Mouse (Mus musculus) bone marrow, adult 2 months (tissue): Measurements from ENCODE around the gene Gm44503. TPM values are rescaled to one million over a fixed set of nuclear protein-coding genes. Genes with fewer than 3 reads are reported as not detected.

Experiments
- H3K27ac ChIP-seq: fragments of 200-500 bp; 2 replicates; pipeline ENCODE4 v1.5.1; 2012; ENCODE audit warnings: low read depth, mild to moderate bottlenecking, control low read depth, inconsistent platforms, low read length; ENCODE audit not compliant: control insufficient read depth, poor library complexity, insufficient read depth
- H3K4me1 ChIP-seq: fragments of 200-500 bp; 2 replicates; pipeline ENCODE4 v1.6.1; 2011; ENCODE audit warnings: low read length; ENCODE audit not compliant: control insufficient read depth, insufficient read depth
- H3K4me3 ChIP-seq: fragments of 200-500 bp; replicated peaks from 2 replicates; pipeline ENCODE3; 2011; ENCODE audit warnings: mild to moderate bottlenecking, low read depth, low read length, control low read depth; ENCODE audit not compliant: control insufficient read depth
- CTCF ChIP-seq: fragments of 200-500 bp; IDR thresholded peaks from 2 replicates; pipeline ENCODE4 v1.5.1; 2011; ENCODE audit warnings: low read length, control low read depth; ENCODE audit not compliant: control insufficient read depth, insufficient read depth
- POLR2A ChIP-seq: fragments of 200-500 bp; IDR thresholded peaks from 2 replicates; pipeline ENCODE4 v1.6.1; 2011; ENCODE audit warnings: low read depth, mild to moderate bottlenecking, control low read depth, low read length, borderline replicate concordance; ENCODE audit not compliant: control insufficient read depth
- WGBS: fragments of 180-500 bp; shearing (Covaris S2); methylation state at CpG from one replicate; pipeline ENCODE4 v1.1.7; 2018; 5-methylcytosine and 5-hydroxymethylcytosine counted together
- polyA plus RNA-seq: library from polyadenylated mRNA; stranded (reverse); fragments of >200 nt; gene quantifications from 2 replicates; pipeline ENCODE4 v1.2.4, GENCODE M21; 2011; ENCODE audit warnings: low replicate concordance; ENCODE audit not compliant: missing spikeins, insufficient read depth, insufficient read length

Gene Gm44503
- polyA plus RNA-seq, 1 experiment: not detected

GRCm38 (mm10) chr9:73059224-73059623, 100.6 kb downstream of the Gm44503 start:
- TF ChIP-seq POLR2A (no peak), CTCF (no peak)
- peaks cover 5% of the 10 kb centered on the region; the same call in 1 of the 2 replicates for H3K4me1 ChIP-seq

GRCm38 (mm10) chr9:73063621-73064290, 105.1 kb downstream of the Gm44503 start:
- Histone ChIP-seq H3K27ac (no peak overlapping the region), H3K4me3 (no peak overlapping the region), H3K4me1 (peaks cover 3% of the 10 kb centered on the region; the same call in 1 of the 2 replicates)
- 86% methylated on average over 15 of the region's 15 CpGs for WGBS
- TF ChIP-seq POLR2A: no peak
- TF ChIP-seq CTCF: no peak

More at GRCm38 (mm10) chr9:73059224-73059623, 100.6 kb downstream of the Gm44503 start:
- Histone ChIP-seq H3K27ac (no peak overlapping the region), H3K4me3 (no peak overlapping the region)
- WGBS: 47% methylated on average over 4 of the region's 4 CpGs

Other genes with a start within 250 kb of the Gm44503 start
- 0.32 and 0.55 TPM in 2 replicates for gene Prtg, start 152.0 kb upstream of the Gm44503 start, polyA plus RNA-seq
- 0.32 and 0.45 TPM in 2 replicates for gene Pygo1, start 33.2 kb upstream of the Gm44503 start, polyA plus RNA-seq
- gene Dyx1c1, start 67 bp upstream of the Gm44503 start, polyA plus RNA-seq: not detected in 2 replicates
- 1.9 and 4.7 TPM in 2 replicates for gene Ccpg1os, start 26.5 kb downstream of the Gm44503 start, polyA plus RNA-seq
- gene Ccpg1, start 26.6 kb downstream of the Gm44503 start, polyA plus RNA-seq: 22.6 and 65.3 TPM in 2 replicates
- 2.3 and 4.3 TPM in 2 replicates for gene Pigb, start 81.5 kb downstream of the Gm44503 start, polyA plus RNA-seq
- 14.0 and 33.6 TPM in 2 replicates for gene Rab27a, start 86.0 kb downstream of the Gm44503 start, polyA plus RNA-seq
- 5.6 TPM in 1 of 2 replicates, not detected in the other for gene Khdc3, start 143.0 kb downstream of the Gm44503 start, polyA plus RNA-seq
- not detected in 2 replicates for gene Gm20509, start 143.6 kb downstream of the Gm44503 start, polyA plus RNA-seq
- gene Rsl24d1, start 154.6 kb downstream of the Gm44503 start, polyA plus RNA-seq: 37.2 and 47.4 TPM in 2 replicates